Mouse (Mus musculus): Measurements from ENCODE around the gene Ucn.

DNA sequence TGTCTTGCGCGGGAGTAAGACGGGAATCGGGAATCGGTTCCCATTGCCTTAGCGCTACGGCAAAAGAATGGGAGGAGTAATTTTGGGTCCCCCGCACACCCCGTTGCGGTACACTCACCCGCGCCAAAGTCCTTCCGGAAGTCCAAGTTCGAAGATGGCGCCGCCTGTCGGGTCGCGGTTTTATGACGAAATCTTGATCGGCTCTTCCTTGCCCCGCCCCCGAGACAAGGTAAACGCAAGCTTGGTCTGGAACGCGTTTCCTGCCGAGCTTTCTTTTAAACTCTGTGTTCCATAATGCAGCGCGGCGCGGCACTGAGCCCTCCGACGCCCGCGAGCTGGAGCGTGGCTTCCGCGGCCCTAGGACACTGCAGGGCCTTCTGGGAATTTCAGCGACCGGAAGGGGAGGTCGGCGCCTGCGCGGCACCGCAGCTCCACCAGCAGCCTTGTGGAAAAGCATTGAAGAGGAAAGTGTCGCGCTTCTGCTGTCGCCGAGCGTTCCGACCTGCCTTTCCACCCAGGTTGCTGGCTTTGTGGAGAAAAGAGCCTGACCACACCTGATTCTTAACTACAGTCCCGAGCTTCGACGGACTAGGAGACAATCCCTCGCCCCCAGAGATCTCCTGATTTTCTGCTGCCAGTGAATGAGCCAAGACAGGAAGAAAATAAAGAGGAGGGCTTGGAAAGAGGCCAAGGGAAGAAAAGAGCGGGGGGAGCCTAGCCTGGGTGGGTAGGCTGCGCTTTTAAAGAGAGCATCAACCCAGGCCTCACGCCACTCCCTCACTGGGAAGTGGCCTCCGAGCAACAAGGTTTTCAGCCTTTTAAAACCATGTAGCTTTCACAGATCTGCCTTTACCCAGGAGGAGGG lies 41.4 kb upstream of the Ucn start, which contains the start of the genes Gm29609 and Gtf3c2:
- TF ChIP-seq CTCF (conservative IDR thresholded peaks at IDR 0.05; ENCODE audit: low read length) (no peak), POU5F1 (IDR thresholded peaks at IDR 0.05; ENCODE audit: borderline replicate concordance, low read length) (no peak), NANOG (IDR thresholded peaks at IDR 0.05; ENCODE audit: borderline replicate concordance, low read length) (no peak)

All from E14TG2a.4 (cell line).